Mouse (Mus musculus): ENCODE measurements around the gene Tango2. TPM values are rescaled to one million over a fixed set of nuclear protein-coding genes. Genes with fewer than 3 reads are reported as not detected.

The Tango2 gene
- total RNA-seq, 2 experiments from 2014 or later = 100 to 102 TPM

GRCm38 (mm10) chr16:18383756-18384155, 35.9 kb upstream of the Tango2 start:
- DNase-seq (ENCODE audit: low spot score in 2 of 2) = no peak

GRCm38 (mm10) chr16:18383045-18383726, 35.3 kb upstream of the Tango2 start:
- peak in 1 of 2 experiments; percentile 49 for DNase-seq (ENCODE audit: low spot score in 2 of 2)

GRCm38 (mm10) chr16:18381621-18382258, 33.8 kb upstream of the Tango2 start:
- DNase-seq (ENCODE audit: low spot score in 2 of 2) = peak in 1 of 2 experiments; percentile 28

GRCm38 (mm10) chr16:18380495-18381063, 32.7 kb upstream of the Tango2 start:
- DNase-seq (ENCODE audit: low spot score in 2 of 2) = peak in 1 of 2 experiments; percentile 54

- peak in 1 of 2 experiments; percentile 30 for DNase-seq (ENCODE audit: low spot score in 2 of 2)
These were observed 31.6 kb upstream of the Tango2 start for GRCm38 (mm10) chr16:18379338-18380001.

GRCm38 (mm10) chr16:18378489-18378888, 30.6 kb upstream of the Tango2 start:
- no peak for DNase-seq (ENCODE audit: low spot score in 2 of 2)

- DNase-seq (ENCODE audit: low spot score in 2 of 2) = no peak
These were observed 29.3 kb upstream of the Tango2 start for GRCm38 (mm10) chr16:18377203-18377602.

- no peak for DNase-seq (ENCODE audit: low spot score in 2 of 2)
These were observed 28.5 kb upstream of the Tango2 start for GRCm38 (mm10) chr16:18376297-18376954.

- no peak for DNase-seq (ENCODE audit: low spot score in 2 of 2)
These were observed 25.7 kb upstream of the Tango2 start for GRCm38 (mm10) chr16:18373632-18374031.

- no peak for DNase-seq (ENCODE audit: low spot score in 2 of 2)
These were observed 22.3 kb upstream of the Tango2 start for GRCm38 (mm10) chr16:18370197-18370596.

- no peak for DNase-seq (ENCODE audit: low spot score in 2 of 2)
These were observed 18.9 kb upstream of the Tango2 start for GRCm38 (mm10) chr16:18366849-18367248.

- DNase-seq (ENCODE audit: low spot score in 2 of 2) = no peak
These were observed 15.0 kb upstream of the Tango2 start for GRCm38 (mm10) chr16:18362948-18363347.

- DNase-seq (ENCODE audit: low spot score in 2 of 2) = no peak
These were observed 12.4 kb upstream of the Tango2 start for GRCm38 (mm10) chr16:18360151-18360805.

- DNase-seq (ENCODE audit: low spot score in 2 of 2) = no peak
These were observed 10.1 kb upstream of the Tango2 start for GRCm38 (mm10) chr16:18357977-18358376.

GRCm38 (mm10) chr16:18356961-18357360, 9.1 kb upstream of the Tango2 start:
- no peak for DNase-seq (ENCODE audit: low spot score in 2 of 2)

- DNase-seq (ENCODE audit: low spot score in 2 of 2) = no peak
These were observed 5.2 kb upstream of the Tango2 start for GRCm38 (mm10) chr16:18353106-18353505.

- DNase-seq (ENCODE audit: low spot score in 2 of 2) = peak; percentile 61 to 73
These were observed 3.6 kb upstream of the Tango2 start for GRCm38 (mm10) chr16:18351313-18352055.

- DNase-seq (ENCODE audit: low spot score in 2 of 2) = no peak
These were observed 1.9 kb upstream of the Tango2 start for GRCm38 (mm10) chr16:18349761-18350325.

GRCm38 (mm10) chr16:18348601-18349175, 785 bp upstream of the Tango2 start:
- DNase-seq (ENCODE audit: low spot score in 2 of 2) = peak in 1 of 2 experiments; percentile 43
